Mouse (Mus musculus) lung, embryonic 14.5 days (tissue): ENCODE data around the gene Arhgap44. TPM values are rescaled to one million over a fixed set of nuclear protein-coding genes. Genes with fewer than 3 reads are reported as not detected.

Experiments
- ATAC-seq: fragments of 200-750 bp; cut with Nextera tagmentation; 2 replicates; pipeline ENCODE4 v1.8.0; 2017; ENCODE audit warnings: mild to moderate bottlenecking, moderate TSS enrichment, moderate library complexity; ENCODE audit not compliant: insufficient read depth
- DNase-seq: peaks from one replicate; pipeline ENCODE4 v3.0.0-alpha.2; 2015
- H3K27ac ChIP-seq: fragments of 300-500 bp; sonication (generic); 2 replicates; pipeline ENCODE4 v1.5.1; 2014; ENCODE audit warnings: low read depth, mild to moderate bottlenecking, moderate library complexity
- H3K27me3 ChIP-seq: fragments of 300-500 bp; sonication (generic); 2 replicates; pipeline ENCODE4 v1.6.1; 2014; ENCODE audit warnings: low read length, control low read depth; ENCODE audit not compliant: insufficient read depth
- H3K36me3 ChIP-seq: fragments of 300-500 bp; sonication (generic); 2 replicates; pipeline ENCODE4 v1.6.1; 2014; ENCODE audit warnings: control low read depth; ENCODE audit not compliant: insufficient read depth
- H3K4me1 ChIP-seq: fragments of 300-500 bp; sonication (generic); 2 replicates; pipeline ENCODE4 v1.6.1; 2014; ENCODE audit warnings: antibody characterized with exemption, control low read depth; ENCODE audit not compliant: insufficient read depth
- H3K4me2 ChIP-seq: fragments of 300-500 bp; sonication (generic); 2 replicates; pipeline ENCODE4 v1.6.1; 2014; ENCODE audit warnings: mild to moderate bottlenecking
- H3K4me3 ChIP-seq: fragments of 300-500 bp; sonication (generic); 2 replicates; pipeline ENCODE4 v1.5.1; 2014; ENCODE audit warnings: low read depth, low read length
- H3K9ac ChIP-seq: fragments of 300-500 bp; sonication (generic); 2 replicates; pipeline ENCODE4 v1.6.1; 2014
- H3K9me3 ChIP-seq: fragments of 300-500 bp; sonication (generic); 2 replicates; pipeline ENCODE4 v1.6.1; 2016; ENCODE audit warnings: low read depth, low read length, control low read depth
- CTCF ChIP-seq: IDR thresholded peaks from 2 replicates; pipeline ENCODE4 v1.5.1; 2016; ENCODE audit warnings: antibody characterized with exemption, low read depth
- whole genome bisulfite sequencing: fragments of 180-500 bp; shearing (Covaris S2); extraction: QIAGEN DNeasy Blood & Tissue Kit; methylation state at CpG from one replicate; pipeline ENCODE4 v1.1.7; 2014; 5-methylcytosine and 5-hydroxymethylcytosine counted together
- polyA plus RNA-seq: library from polyadenylated mRNA; unstranded; fragments of >200 nt; fragmentation: Nextera tagmentation; extraction: Ambion mirVana; gene quantifications from 2 replicates; pipeline ENCODE4 v1.2.1, GENCODE M21; 2014

Gene Arhgap44
- polyA plus RNA-seq, 1 experiment from 2014 or later, result 11.5 TPM

- Histone ChIP-seq H3K36me3 (peaks cover 85% of the 10 kb centered on the region), H3K4me2 (no peak overlapping the region), H3K4me3 (no peak overlapping the region), H3K9ac (no peak overlapping the region), H3K9me3 (no peaks in the 10 kb centered on the region), H3K27me3 (no peaks in the 10 kb centered on the region), H3K4me1 (no peaks in the 10 kb centered on the region), H3K27ac (no peak overlapping the region)
- no peak for ATAC-seq
- no peak for TF ChIP-seq CTCF
- DNase-seq, result no peak
- 74% methylated on average over 3 of the region's 3 CpGs for WGBS
Observed at GRCm38 (mm10) chr11:64998439-64998838, 164.3 kb downstream of the Arhgap44 start.

GRCm38 (mm10) chr11:64988556-64988955 lies 174.2 kb downstream of the Arhgap44 start:
- TF ChIP-seq CTCF, result no peak
- Histone ChIP-seq H3K4me1 (no peaks in the 10 kb centered on the region), H3K36me3 (peaks cover 94% of the 10 kb centered on the region), H3K4me2 (no peak overlapping the region), H3K9ac (no peak overlapping the region), H3K27me3 (no peaks in the 10 kb centered on the region), H3K27ac (no peak overlapping the region), H3K9me3 (no peaks in the 10 kb centered on the region), H3K4me3 (no peak overlapping the region)
- no peak for DNase-seq
- WGBS, result 92% methylated on average over 2 of the region's 2 CpGs
- ATAC-seq, result no peak

GRCm38 (mm10) chr11:64979489-64979845 lies 183.3 kb downstream of the Arhgap44 start:
- H3K27me3 ChIP-seq, result no peaks in the 10 kb centered on the region
- WGBS, result 7% methylated on average over 9 of the region's 9 CpGs
- no peak for DNase-seq
- peak overlapping the region; percentile 71 for H3K9ac ChIP-seq
- no peak for ATAC-seq
- peaks cover 4% of the 10 kb centered on the region; the same call in 1 of the 2 replicates for H3K4me1 ChIP-seq
- H3K4me3 ChIP-seq, result peak overlapping the region; percentile 93
- H3K4me2 ChIP-seq, result peak overlapping the region; percentile 86
- H3K27ac ChIP-seq, result no peak overlapping the region
- H3K9me3 ChIP-seq, result no peaks in the 10 kb centered on the region
- no peak for TF ChIP-seq CTCF
- H3K36me3 ChIP-seq, result peaks cover 37% of the 10 kb centered on the region

GRCm38 (mm10) chr11:64978720-64979488 lies 183.9 kb downstream of the Arhgap44 start, which contains the start of gene Elac2:
Gene Elac2 (plus strand): TSS chr11:64979038.
- no peaks in the 10 kb centered on the region for H3K9me3 ChIP-seq
- peak within 1 kb of the TSS; percentile 93 for H3K4me3 ChIP-seq
- ATAC-seq, result peak; percentile 100
- DNase-seq, result peak; percentile 99
- H3K27ac ChIP-seq, result no peak within 1 kb of the TSS
- TF ChIP-seq CTCF, result no peak
- H3K4me1 ChIP-seq, result peaks cover 4% of the 10 kb centered on the region; the same call in 1 of the 2 replicates
- WGBS, result under 1% methylated on average over 65 of the region's 65 CpGs
- H3K27me3 ChIP-seq, result no peaks in the 10 kb centered on the region
- H3K36me3 ChIP-seq, result peaks cover 31% of the 10 kb centered on the region
- peak within 1 kb of the TSS; percentile 71 for H3K9ac ChIP-seq
- H3K4me2 ChIP-seq, result peak within 1 kb of the TSS; percentile 86

GRCm38 (mm10) chr11:64972418-64972817 lies 190.3 kb downstream of the Arhgap44 start:
- TF ChIP-seq CTCF, result no peak
- Histone ChIP-seq H3K36me3 (no peaks in the 10 kb centered on the region), H3K4me2 (no peak overlapping the region), H3K4me1 (no peaks in the 10 kb centered on the region), H3K27ac (no peak overlapping the region), H3K9me3 (no peaks in the 10 kb centered on the region), H3K4me3 (no peak overlapping the region), H3K9ac (no peak overlapping the region), H3K27me3 (0 out of 2 replicates have a peak, but pooled peaks cover 5% of the 10 kb centered on the region)
- DNase-seq (no peak), ATAC-seq (no peak)
- WGBS, result 75% methylated on average over 2 of the region's 2 CpGs

- WGBS, result 58% methylated on average over 3 of the region's 3 CpGs
- no peak for DNase-seq
- Histone ChIP-seq H3K27me3 (peaks cover 5% of the 10 kb centered on the region; the same call in 1 of the 2 replicates), H3K4me3 (no peak overlapping the region), H3K9ac (no peak overlapping the region), H3K27ac (no peak overlapping the region), H3K9me3 (no peaks in the 10 kb centered on the region), H3K36me3 (no peaks in the 10 kb centered on the region), H3K4me2 (no peak overlapping the region), H3K4me1 (no peaks in the 10 kb centered on the region)
- TF ChIP-seq CTCF, result no peak
- no peak for ATAC-seq
Observed at GRCm38 (mm10) chr11:64971471-64971988, 191.2 kb downstream of the Arhgap44 start.

GRCm38 (mm10) chr11:64968939-64969342 lies 193.8 kb downstream of the Arhgap44 start:
- TF ChIP-seq CTCF, result no peak
- Histone ChIP-seq H3K4me1 (no peaks in the 10 kb centered on the region), H3K4me2 (no peak overlapping the region), H3K9me3 (no peaks in the 10 kb centered on the region), H3K4me3 (no peak overlapping the region), H3K9ac (no peak overlapping the region), H3K36me3 (no peaks in the 10 kb centered on the region), H3K27ac (no peak overlapping the region), H3K27me3 (peaks cover 7% of the 10 kb centered on the region; the same call in 1 of the 2 replicates)
- ATAC-seq (peak; percentile 82), DNase-seq (peak; percentile 74)
- WGBS, result 23% methylated on average over 4 of the region's 4 CpGs
